Mouse (Mus musculus) urinary bladder, postnatal 36 days (tissue): Measurements from ENCODE around the gene Eif5a2.

Experiments used
- DNase-seq, 2 experiments: peaks; one replicate each; pipeline ENCODE4 v3.0.0; 2022; ENCODE audit warnings: low spot score in 2 of 2, mixed read lengths in 1 of 2

The Eif5a2 gene

DNA sequence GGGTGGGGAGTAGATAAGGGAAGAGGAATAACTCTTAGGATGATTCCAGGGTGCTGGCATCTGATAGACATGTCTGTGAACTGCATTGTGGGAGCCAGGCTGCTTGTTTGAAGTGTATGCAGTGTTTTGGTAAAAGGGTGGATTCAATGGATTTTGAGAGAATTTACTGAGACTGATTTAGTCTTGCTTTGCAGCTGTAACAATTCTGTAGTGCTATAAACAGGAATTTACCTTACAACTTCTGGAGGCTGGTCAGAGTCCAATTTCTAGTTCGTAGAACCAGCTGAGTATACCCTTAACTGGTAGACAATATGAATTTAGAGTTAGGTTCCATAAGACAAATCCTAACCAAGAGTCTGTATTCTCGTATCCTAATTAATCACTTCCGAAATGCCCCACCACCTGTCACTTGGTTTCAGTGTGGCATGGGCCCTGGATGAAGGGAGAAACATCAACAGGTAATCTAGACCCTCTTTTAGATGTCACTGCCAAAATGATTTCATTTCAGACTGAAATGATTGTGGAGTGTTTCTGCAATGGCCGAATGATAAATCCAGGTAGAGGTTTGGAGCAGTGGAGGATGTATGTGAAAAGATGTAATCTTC is 27.1 kb downstream of the Eif5a2 start:
- no peak for DNase-seq

DNA sequence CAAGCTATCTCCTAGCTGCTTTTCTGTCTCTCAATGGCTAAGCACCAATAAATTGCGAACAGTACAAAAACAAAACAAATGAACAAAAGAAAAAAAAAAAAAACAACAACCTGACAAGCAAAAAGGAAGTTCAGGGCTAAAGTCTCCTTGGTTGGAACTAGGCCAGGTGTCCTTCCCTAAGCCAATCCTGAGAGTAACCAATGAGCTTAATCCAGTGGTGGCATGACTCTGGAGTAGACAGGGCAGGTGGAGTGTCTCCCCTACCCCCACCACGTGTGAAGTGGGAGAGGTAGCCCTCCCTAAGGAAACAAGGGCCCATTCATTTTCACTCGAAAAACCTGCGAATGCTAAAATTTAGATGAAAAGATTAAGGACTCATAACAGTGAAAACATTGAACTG is 30.4 kb downstream of the Eif5a2 start:
- no peak for DNase-seq

DNA sequence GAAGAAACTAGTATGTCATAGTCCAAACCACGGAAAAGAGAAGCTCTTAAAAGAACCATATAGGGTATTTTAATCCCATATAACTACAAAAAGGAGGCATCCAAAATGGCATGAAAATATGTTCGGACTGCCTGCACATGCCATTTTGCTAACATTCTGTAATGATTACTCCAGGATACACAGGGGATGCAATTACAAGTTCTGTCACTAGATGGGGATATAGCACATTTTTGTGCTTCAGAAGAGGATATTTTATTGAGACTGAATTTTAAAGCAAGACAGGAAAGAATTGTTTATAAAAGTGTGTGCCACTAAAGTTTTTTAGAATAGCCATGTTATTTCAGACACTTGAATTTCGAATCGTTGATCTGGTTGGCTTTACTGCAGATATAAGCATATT is 33.3 kb downstream of the Eif5a2 start:
- no peak for DNase-seq

DNA sequence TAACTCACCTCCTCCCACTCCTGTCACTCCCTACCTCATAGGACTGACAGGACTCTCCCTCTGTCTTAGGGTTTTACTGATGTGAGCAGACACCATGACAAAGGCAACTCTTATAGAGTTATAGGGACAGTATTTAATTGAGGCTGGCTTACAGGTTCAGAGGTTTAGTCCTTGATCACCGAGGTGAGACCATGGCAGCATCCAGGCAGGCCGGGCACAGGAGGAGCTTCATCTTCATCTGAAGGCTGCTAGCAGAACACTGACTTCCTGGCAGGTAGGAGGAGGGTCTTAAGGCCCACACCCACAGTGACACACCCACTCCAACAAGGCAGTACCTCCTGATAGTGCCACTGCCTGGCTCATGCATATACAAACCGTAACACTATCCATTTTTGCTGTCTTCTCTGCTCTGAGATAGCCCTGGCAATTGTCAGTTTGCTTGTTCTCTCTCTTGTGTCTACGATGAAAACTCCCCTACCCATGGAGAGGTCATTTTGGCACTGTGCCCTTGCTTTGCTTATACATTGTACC is 35.0 kb downstream of the Eif5a2 start:
- DNase-seq = no peak

DNA sequence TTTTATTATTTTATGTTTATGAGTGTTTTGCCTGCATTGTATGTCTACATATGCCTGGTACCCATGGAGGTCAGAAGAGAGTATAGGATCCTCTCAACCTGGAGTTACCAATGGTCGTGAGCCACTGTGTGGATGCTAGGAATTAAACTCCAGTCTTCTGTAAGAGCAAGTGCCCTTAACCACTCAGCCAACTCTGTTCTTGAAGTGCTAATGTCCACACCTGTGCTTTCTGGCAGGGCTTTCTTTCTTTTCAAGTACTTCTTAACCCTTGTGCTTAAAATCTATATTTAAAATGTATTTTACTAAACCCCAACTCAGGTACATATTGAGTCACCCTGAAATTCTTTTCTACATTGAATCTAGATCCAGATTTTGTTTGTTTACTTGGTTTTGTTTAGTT is 45.2 kb downstream of the Eif5a2 start:
- DNase-seq = no peak

DNA sequence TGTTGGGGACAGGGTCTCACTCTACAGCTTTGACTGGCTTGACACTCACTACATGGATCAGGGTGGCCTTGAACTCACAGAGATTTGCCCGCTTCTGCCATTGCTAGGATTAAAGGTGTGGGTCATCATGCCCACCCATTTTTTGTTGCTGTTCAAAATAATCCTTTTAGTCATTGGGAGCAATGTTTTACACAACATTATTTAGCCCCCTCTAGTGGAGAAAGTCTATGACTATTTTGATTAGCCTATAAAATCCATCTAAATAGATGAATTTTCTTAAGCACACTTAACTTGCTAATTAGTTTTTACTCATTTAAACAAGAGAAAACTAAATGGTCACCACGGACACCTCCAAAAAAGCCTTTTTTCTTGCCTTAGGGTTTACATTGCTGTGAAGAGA is 46.5 kb downstream of the Eif5a2 start:
- DNase-seq = no peak

DNA sequence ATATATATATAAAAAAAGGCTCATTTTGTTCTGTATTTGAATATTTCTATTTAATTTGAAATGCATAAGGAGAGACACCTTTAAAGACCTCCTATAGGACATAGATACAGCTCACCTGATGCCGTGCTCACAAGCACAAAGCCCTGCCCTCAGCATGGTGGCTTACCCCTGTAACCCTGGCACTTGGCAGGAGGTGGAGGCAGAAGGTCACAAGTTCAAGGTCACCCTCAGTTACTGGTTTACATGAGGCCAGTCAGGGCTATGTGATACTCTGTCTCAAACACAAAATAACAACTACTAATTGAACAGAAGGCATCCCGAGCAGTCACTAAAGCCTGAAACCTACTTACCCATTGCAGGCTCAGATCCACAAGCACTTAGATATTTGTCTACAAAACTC is 48.4 kb downstream of the Eif5a2 start:
- no peak for DNase-seq

DNA sequence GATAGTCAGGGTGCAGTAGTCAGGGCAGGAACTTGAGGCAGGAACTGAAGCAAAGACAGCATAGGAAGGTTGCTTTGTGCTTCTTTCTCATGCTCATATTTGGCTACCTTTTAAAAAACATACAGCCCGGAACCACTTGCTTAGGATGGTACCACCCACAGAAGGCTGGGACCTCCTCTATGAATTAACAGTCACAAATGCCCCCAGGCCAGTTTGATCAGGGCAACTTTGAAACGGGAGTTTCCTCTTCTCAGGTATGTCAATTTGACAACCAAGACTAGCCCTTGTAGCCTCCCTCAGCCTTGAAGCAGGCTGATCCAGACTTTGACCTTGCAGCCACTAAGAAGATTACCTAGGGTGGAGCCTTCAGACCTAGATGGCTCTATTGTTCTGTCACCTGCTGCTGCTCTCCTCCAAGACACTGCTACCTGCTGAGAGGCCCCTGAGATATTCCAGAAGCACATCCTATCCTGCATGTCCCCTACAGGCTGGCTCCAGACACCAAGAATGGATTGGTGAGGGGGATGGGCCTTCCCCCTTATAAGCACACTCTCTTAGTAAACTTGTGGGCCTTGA is 55.8 kb downstream of the Eif5a2 start:
- DNase-seq = no peak

DNA sequence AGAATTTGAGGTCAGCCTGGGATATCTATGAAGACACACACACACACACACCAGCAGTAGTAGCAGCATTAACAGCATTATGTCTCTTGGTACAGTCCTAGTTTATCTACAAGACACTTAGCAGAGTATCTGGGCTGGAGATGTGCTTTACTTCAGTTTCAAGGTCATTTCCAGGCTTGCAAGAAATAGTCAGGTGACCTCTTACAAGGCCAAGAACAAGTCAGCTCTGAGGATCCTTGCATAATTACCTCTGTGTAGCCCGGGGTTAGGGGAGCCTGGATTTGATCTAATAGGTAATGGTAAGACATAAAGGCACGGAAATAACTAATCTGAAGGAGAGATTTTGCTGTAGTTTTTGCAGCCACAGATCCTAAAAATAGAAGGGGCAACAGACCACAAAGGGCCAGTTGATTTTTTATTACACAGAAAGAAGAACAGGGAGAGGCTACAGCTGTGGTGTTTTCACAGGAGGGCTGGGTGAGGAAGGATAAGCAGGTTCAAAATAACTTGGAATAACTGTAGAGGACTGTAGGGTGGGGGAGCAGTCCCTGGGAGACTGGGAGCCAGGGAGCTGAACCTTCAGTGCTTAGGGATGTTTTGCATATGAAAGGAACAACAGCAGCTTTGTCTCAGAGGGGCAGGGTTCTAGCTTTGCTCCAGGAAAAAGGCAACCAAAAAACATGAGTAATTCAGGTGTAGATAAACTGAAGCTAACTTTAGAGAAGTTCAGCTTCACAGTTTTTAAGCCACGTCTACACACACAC is 61.0 kb downstream of the Eif5a2 start:
- no peak for DNase-seq

DNA sequence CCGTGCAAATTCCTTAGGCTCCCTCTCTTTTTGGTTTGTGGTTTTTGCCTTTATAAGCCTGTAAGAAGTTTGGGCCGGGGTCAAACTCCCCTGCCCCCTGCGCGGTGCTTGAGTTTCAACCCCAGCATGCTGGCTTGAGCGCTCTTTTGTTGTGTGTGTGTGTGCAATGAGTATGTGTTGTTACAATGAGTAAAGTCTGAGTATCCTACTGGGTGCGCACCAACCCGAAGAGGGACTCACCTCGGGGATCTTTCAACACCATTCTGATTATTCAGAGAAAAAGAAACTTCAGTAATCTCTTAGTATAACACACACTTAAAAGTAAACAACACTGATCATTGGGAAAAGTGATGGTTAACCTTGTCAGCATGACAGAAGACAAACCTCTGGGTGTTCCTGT is 62.2 kb downstream of the Eif5a2 start:
- DNase-seq = no peak

DNA sequence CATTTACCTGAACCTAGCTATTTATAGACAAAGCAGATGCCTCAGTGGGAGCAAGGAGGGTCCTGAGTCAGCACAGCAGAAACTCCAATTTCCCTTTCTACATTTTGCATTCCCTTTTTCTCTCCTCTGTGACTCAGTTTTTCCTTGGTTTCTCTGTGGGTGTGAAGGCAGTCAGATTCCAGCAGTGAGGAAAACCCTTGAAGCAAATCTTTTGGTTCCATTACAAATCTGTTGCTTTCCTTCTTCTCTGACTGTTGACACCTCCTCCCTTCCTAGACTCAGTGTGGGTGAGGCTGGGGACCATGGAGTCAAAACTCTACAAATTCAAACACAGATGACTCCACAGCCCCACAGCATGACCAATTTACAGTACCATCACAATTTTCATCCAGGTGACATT is 66.0 kb downstream of the Eif5a2 start:
- no peak for DNase-seq
